Mouse (Mus musculus) cerebellum, adult 18-20 months (tissue): ENCODE measurements around the gene Zfp772.
"Not testable (repeated sequence)": the region's sequence is repeated elsewhere in the genome, so short reads cannot be mapped to it uniquely, and the experiment has no call there.

Experiments used
- DNase-seq, 2 experiments: peaks; one replicate each; pipeline ENCODE4 v3.0.0; 2021

The Zfp772 gene

GRCm38 (mm10) chr7:7209313-7210151 is at the start of gene Zfp772:
Zfp772 (minus strand) TSS chr7:7209998.
- DNase-seq: peak; percentile 50 to 67

- not testable (repeated sequence) for DNase-seq
Observed at GRCm38 (mm10) chr7:7247228-7247627, 37.4 kb upstream of the Zfp772 start, which contains the start of gene Vmn2r29. Vmn2r29 (minus strand) TSS chr7:7247328.

- DNase-seq: peak; percentile 82 to 88
Observed at GRCm38 (mm10) chr7:7188191-7188942, 21.4 kb downstream of the Zfp772 start.

DNA sequence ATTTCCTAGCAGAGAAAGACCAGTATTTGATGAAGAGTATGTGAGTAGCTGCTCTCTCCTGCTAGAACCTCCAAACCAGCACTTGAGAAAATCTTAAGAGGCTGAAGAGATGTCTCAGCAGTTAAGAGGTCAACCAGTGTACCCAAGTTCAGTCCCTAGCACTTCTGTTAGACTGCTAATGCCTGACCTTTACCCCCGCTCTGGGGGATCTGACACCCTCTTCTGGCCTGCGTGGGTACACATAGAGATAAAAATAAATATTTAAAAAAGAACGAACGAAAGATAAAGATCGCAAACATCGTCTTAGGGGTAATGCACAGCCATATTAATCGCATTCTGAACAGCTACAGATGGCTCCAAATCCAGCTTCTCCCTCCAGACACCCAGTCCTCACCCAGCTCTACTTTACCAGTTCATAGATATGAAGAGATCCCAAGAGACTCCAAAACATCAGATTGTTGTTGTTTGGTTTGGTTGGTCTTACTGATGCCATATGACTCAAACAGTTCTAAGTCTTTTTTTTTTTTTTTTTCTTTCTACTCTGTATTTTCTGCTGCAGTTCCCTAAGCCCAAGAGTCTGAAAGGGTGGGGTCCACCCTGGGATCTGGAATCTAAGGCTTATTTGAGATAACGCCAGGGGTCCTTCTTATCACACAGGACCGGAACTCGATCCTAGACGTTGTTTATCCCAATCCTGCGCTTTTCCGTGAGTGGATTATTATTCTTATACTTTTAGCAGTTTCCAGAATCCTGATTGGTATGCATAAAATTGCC is 22.2 kb downstream of the Zfp772 start:
- DNase-seq: no peak

GRCm38 (mm10) chr7:7185897-7186296 is 23.9 kb downstream of the Zfp772 start:
- no peak for DNase-seq

GRCm38 (mm10) chr7:7171227-7172147 is 38.3 kb downstream of the Zfp772 start, which contains the start of gene Zfp418:
Zfp418 (plus strand) TSS chr7:7171330.
- DNase-seq: peak; percentile 71 to 77
